Mouse (Mus musculus): ENCODE measurements at regions not wholly inside any gene's neighbourhood (a gene's known extent, or its start where the extent isn't known, plus 50 kb on each side); places are given as distances from the start of the nearest gene placed in this dataset.

DNA sequence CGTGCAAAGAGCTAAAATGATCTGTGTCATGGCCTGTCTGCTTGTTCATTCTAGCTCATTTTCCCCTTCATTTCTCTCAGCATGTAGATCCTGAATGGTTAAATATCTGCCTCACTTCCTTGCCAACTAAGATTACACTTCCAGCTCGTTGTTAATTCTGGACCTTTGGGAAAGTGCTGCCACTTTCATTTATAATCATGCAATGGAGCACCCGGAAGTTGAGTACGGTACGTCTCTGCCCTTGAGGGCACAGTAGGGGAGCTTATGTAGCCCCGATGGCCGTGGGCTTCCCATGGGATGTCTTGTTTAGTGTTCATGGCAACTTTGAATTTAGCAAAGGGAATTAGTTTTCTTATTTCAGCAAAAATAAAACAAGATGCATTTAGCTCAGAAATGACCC is 334.4 kb downstream of the Kcnrg start:
- TF ChIP-seq CTCF (conservative IDR thresholded peaks at IDR 0.05; ENCODE audit: low read length) (no peak), POU5F1 (IDR thresholded peaks at IDR 0.05; ENCODE audit: borderline replicate concordance, low read length) (no peak)
